Mouse (Mus musculus) midbrain, postnatal 0 days (tissue): ENCODE results near the gene Atp5l. TPM values are rescaled to one million over a fixed set of nuclear protein-coding genes. Genes with fewer than 3 reads are reported as not detected.

Experiments used
- ATAC-seq: fragments of 200-750 bp; cut with Nextera tagmentation; 2 replicates; pipeline ENCODE4 v1.8.0; 2017; ENCODE audit warnings: moderate number of reproducible peaks, mild to moderate bottlenecking, moderate TSS enrichment, moderate library complexity; ENCODE audit not compliant: low FRiP score
- DNase-seq: peaks from one replicate; pipeline ENCODE4 v3.0.0-alpha.2; 2015; ENCODE audit warnings: low spot score
- H3K27ac ChIP-seq: fragments of 300-500 bp; sonication (generic); 2 replicates; pipeline ENCODE4 v1.5.1; 2014; ENCODE audit warnings: low read depth, mild to moderate bottlenecking, low read length, mixed read lengths
- H3K27me3 ChIP-seq: fragments of 300-500 bp; sonication (generic); 2 replicates; pipeline ENCODE4 v1.6.1; 2014; ENCODE audit warnings: low read length, control low read depth, mixed read lengths; ENCODE audit not compliant: insufficient read depth
- H3K36me3 ChIP-seq: fragments of 300-500 bp; sonication (generic); 2 replicates; pipeline ENCODE4 v1.6.1; 2014; ENCODE audit warnings: low read length, control low read depth, mixed read lengths; ENCODE audit not compliant: insufficient read depth
- H3K4me1 ChIP-seq: fragments of 300-500 bp; sonication (generic); 2 replicates; pipeline ENCODE4 v1.6.1; 2014; ENCODE audit warnings: mild to moderate bottlenecking, control low read depth, antibody characterized with exemption, low read length, mixed read lengths; ENCODE audit not compliant: insufficient read depth
- H3K4me2 ChIP-seq: fragments of 300-500 bp; sonication (generic); 2 replicates; pipeline ENCODE4 v1.6.1; 2014; ENCODE audit warnings: low read depth, mild to moderate bottlenecking, low read length, mixed read lengths; ENCODE audit not compliant: poor library complexity, severe bottlenecking
- H3K4me3 ChIP-seq: fragments of 300-500 bp; sonication (generic); 2 replicates; pipeline ENCODE4 v1.5.1; 2014; ENCODE audit warnings: low read depth, mild to moderate bottlenecking, low read length, moderate library complexity
- H3K9ac ChIP-seq: fragments of 300-500 bp; sonication (generic); replicated peaks from 2 replicates; pipeline ENCODE4 v1.6.1; 2014; ENCODE audit warnings: mild to moderate bottlenecking, low read length, moderate library complexity, mixed read lengths; ENCODE audit not compliant: poor library complexity, severe bottlenecking
- H3K9me3 ChIP-seq: fragments of 300-500 bp; sonication (generic); 2 replicates; pipeline ENCODE4 v1.6.1; 2016; ENCODE audit warnings: low read length, control low read depth
- CTCF ChIP-seq: IDR thresholded peaks from 2 replicates; pipeline ENCODE4 v1.5.1; 2016; ENCODE audit warnings: antibody characterized with exemption, mild to moderate bottlenecking
- WGBS: fragments of 180-500 bp; shearing (Covaris S2); extraction: QIAGEN DNeasy Blood & Tissue Kit; methylation state at CpG from one replicate; pipeline ENCODE4 v1.1.7; 2014; 5-methylcytosine and 5-hydroxymethylcytosine counted together
- polyA plus RNA-seq: library from polyadenylated mRNA; unstranded; fragments of >200 nt; fragmentation: Nextera tagmentation; extraction: Ambion mirVana; gene quantifications from 2 replicates; pipeline ENCODE4 v1.2.1, GENCODE M21; 2015
- total RNA-seq: library from RNA; depleted of rRNA; stranded (reverse); fragments of >200 nt; gene quantifications from 2 replicates; pipeline ENCODE4 v1.2.3, GENCODE M21; 2014

Atp5l gene
- total and polyA plus RNA-seq, 2 experiments from 2014 or later, result 253 to 874 TPM

- no peak overlapping the region for H3K9ac ChIP-seq
- H3K36me3 ChIP-seq, result no peaks in the 10 kb centered on the region; the same call in 1 of the 2 replicates
- peak overlapping the region; percentile 90 for H3K27ac ChIP-seq
- WGBS, result 61% methylated on average over 2 of the region's 2 CpGs
- ATAC-seq (no peak), DNase-seq (no peak)
- H3K27me3 ChIP-seq, result no peaks in the 10 kb centered on the region
- H3K4me1 ChIP-seq, result no peaks in the 10 kb centered on the region
- H3K4me2 ChIP-seq, result peak overlapping the region; percentile 55
- peak; percentile 35; the same call in 1 of the 2 replicates for TF ChIP-seq CTCF
- no peaks in the 10 kb centered on the region for H3K9me3 ChIP-seq
- peak overlapping the region; percentile 93 for H3K4me3 ChIP-seq
These were observed 1.0 kb upstream of the Atp5l start for GRCm38 (mm10) chr9:44921543-44921942.

GRCm38 (mm10) chr9:44921123-44921468 is 554 bp upstream of the Atp5l start:
- Histone ChIP-seq H3K4me1 (no peaks in the 10 kb centered on the region), H3K36me3 (no peaks in the 10 kb centered on the region), H3K27me3 (no peaks in the 10 kb centered on the region), H3K27ac (peak overlapping the region; percentile 90), H3K4me3 (peak overlapping the region; percentile 93), H3K4me2 (peak overlapping the region; percentile 55), H3K9ac (peak overlapping the region; percentile 96), H3K9me3 (no peaks in the 10 kb centered on the region)
- DNase-seq, result peak; percentile 83
- ATAC-seq, result peak; percentile 90
- under 1% methylated on average over 8 of the region's 8 CpGs for WGBS
- TF ChIP-seq CTCF, result no peak

DNA sequence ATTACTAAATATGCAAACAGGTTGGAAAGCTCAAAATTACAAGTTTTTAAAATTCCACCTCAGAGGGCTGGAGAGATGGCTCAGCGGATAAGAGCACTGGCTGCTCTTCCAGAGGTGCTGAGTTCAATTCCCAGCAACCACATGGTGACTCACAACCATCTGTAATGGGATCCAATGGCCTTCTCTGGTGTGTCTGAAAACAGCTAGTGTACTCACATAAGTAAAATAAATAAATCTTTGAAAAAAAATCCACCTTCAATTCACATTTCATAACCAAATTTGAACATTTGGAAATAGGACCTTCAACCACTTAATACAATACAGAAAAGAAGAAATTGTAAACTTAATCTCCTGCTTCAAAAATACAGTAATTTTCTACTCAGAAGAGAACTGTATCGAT is 936 bp downstream of the Atp5l start:
- no peak for ATAC-seq
- no peaks in the 10 kb centered on the region for H3K27me3 ChIP-seq
- H3K4me2 ChIP-seq, result peak overlapping the region; percentile 55
- no peak for TF ChIP-seq CTCF
- peak overlapping the region; percentile 93 for H3K4me3 ChIP-seq
- H3K27ac ChIP-seq, result no peak overlapping the region
- H3K36me3 ChIP-seq, result no peaks in the 10 kb centered on the region
- WGBS, result 43% methylated on average over 2 of the region's 2 CpGs
- H3K9me3 ChIP-seq, result no peaks in the 10 kb centered on the region
- H3K9ac ChIP-seq, result peak overlapping the region; percentile 96
- no peak for DNase-seq
- no peaks in the 10 kb centered on the region for H3K4me1 ChIP-seq

DNA sequence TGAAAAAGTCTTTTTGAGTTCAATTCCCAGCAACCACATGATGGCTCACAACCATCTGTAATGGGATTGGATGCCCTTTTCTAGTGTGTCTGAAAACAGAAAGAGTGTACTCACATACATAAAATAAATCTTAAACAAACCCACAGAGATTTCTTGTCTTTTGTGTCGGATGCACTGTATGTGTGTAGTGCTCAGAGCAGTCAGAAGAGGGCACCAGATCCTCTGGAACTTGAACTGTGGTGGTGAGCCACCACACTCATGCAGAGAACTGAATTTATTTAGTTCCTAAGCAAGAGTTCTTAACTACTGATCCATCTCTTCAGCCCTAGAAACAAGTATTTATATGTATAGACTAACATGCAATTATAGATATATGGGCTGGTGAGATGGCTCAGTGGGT is 4.3 kb downstream of the Atp5l start:
- WGBS, result 56% methylated on average over 1 of the region's 1 CpGs
- DNase-seq (peak; percentile 46), ATAC-seq (no peak)
- no peak overlapping the region for H3K9ac ChIP-seq
- no peak overlapping the region for H3K4me2 ChIP-seq
- H3K27ac ChIP-seq, result no peak overlapping the region
- no peaks in the 10 kb centered on the region for H3K9me3 ChIP-seq
- no peaks in the 10 kb centered on the region for H3K4me1 ChIP-seq
- H3K36me3 ChIP-seq, result peaks cover 3% of the 10 kb centered on the region; the same call in 1 of the 2 replicates
- no peak overlapping the region for H3K4me3 ChIP-seq
- no peaks in the 10 kb centered on the region for H3K27me3 ChIP-seq
- peak; percentile 69 for TF ChIP-seq CTCF

DNA sequence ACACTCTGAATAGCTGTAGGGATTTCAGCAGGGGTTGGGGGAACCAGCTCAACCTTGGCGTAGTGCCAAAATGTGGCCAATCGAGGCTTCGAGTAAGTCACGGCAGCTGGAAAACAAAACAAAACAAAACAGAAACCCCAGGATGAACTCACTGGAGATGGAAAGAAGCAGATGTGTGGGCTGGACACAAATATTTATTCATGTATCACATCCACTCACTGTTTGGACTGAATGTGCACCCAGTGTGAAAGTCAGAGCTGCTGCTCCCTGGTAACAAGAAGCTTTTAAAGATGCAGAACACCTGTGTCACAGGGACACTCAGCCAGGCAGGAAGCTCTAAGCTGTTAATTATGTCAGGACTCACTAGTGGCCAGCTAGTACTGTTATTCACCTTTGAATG is 5.8 kb downstream of the Atp5l start:
- H3K36me3 ChIP-seq, result peaks cover 10% of the 10 kb centered on the region
- no peaks in the 10 kb centered on the region for H3K4me1 ChIP-seq
- no peaks in the 10 kb centered on the region for H3K9me3 ChIP-seq
- no peak overlapping the region for H3K27ac ChIP-seq
- no peaks in the 10 kb centered on the region for H3K27me3 ChIP-seq
- H3K9ac ChIP-seq, result no peak overlapping the region
- no peak overlapping the region for H3K4me3 ChIP-seq
- TF ChIP-seq CTCF, result no peak
- no peak for DNase-seq
- no peak overlapping the region for H3K4me2 ChIP-seq
- 28% methylated on average over 4 of the region's 4 CpGs for WGBS
- no peak for ATAC-seq

- DNase-seq (no peak), ATAC-seq (no peak)
- peaks cover 10% of the 10 kb centered on the region for H3K36me3 ChIP-seq
- 95% methylated on average over 4 of the region's 4 CpGs for WGBS
- no peaks in the 10 kb centered on the region for H3K27me3 ChIP-seq
- H3K9me3 ChIP-seq, result no peaks in the 10 kb centered on the region
- H3K9ac ChIP-seq, result no peak overlapping the region
- no peak overlapping the region for H3K4me3 ChIP-seq
- no peak for TF ChIP-seq CTCF
- no peak overlapping the region for H3K27ac ChIP-seq
- no peak overlapping the region for H3K4me2 ChIP-seq
- H3K4me1 ChIP-seq, result no peaks in the 10 kb centered on the region
These were observed 9.2 kb downstream of the Atp5l start for GRCm38 (mm10) chr9:44911365-44911764.
